Mouse (Mus musculus): ENCODE results near the gene Phyhipl.

DNA sequence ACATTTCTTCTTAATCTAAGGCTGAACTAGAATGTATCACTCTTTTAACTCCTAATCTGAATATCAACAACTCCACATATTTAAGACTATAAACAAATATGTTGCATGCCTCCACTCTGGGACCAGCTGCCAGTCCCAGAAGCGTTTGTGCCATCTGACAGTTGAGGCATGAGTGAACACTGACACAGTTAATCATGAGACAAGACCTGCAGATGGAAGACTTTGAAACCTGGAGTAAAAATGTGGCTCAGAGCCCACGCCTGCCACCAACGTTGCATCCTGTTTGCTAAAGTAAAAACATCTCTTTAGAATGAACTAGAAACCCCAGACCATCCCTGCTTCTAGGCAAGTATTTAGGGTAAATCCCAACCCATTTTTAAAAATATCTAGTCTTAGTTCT is 1.6 kb downstream of the Phyhipl start:
- no peak for TF ChIP-seq CTCF (IDR thresholded peaks at IDR 0.05; ENCODE audit: borderline replicate concordance, insufficient read depth, low read length)
- no peak for TF ChIP-seq POLR2A (IDR thresholded peaks at IDR 0.05; ENCODE audit: low read depth, low read length)

Measured in embryonic fibroblast, embryonic 13.5 days (primary cell).